Mouse (Mus musculus) brain, adult 2 months (tissue): ENCODE measurements around the gene Vmn2r105.

Source experiments
- DNase-seq: peaks from one replicate; pipeline ENCODE4 v3.0.0; 2011; ENCODE audit warnings: low read depth, low spot score

Vmn2r105 gene

GRCm38 (mm10) chr17:20234952-20235351 lies at the start of gene Vmn2r105:
Vmn2r105 (minus strand) TSS chr17:20235052.
- no peak for DNase-seq

- no peak for DNase-seq
These were observed 20.7 kb upstream of the Vmn2r105 start for GRCm38 (mm10) chr17:20255522-20255921.

- DNase-seq, result no peak
These were observed 51.9 kb downstream of the Vmn2r105 start, which contains the start of gene Fpr-rs6 for GRCm38 (mm10) chr17:20182997-20183396. Fpr-rs6 (minus strand) TSS chr17:20183097.
